Mouse (Mus musculus): ENCODE results near the gene Rraga.
"Not testable (repeated sequence)": the region's sequence is repeated elsewhere in the genome, so short reads cannot be mapped to it uniquely, and the experiment has no call there.

Rraga gene

DNA sequence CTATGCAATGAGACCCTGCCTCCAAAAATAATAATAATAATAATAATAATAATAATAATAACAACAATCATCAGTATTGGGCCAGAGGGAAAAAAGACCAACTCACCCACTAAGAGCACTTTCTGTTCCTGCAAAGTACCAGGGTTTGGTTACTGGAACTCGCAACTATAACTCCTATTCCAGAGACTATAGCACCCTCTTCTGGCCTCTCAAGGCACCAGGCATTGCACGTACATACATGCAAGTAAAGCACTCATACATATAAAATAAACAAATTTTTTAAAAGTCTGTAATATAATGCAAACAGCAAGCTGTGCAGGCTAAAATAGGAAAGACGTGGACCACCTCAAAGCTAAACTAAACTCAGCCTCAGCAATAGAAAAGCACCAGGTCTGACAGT is 12.8 kb downstream of the Rraga start:
- DNase-seq (ENCODE audit: low spot score in 2 of 2) = no peak

DNA sequence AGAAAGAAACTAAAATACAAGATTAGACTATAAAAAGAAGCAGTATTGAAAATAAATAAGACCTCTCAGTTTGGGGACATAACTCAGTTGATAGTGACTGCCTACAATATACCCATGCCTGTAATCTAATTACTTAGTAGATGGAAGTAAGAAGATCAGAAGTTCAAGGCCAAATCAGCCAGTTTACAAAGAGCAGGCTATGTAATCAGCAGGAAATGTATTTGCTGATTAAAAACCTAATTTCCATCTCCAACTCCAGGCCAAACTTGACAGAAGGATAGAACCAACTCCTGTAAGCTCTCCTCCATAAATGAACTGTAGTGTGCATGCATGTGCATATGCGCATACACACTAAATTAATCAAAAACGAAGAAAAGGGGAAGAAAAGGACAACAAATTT is 15.8 kb downstream of the Rraga start:
- DNase-seq (ENCODE audit: low spot score in 2 of 2) = no peak

DNA sequence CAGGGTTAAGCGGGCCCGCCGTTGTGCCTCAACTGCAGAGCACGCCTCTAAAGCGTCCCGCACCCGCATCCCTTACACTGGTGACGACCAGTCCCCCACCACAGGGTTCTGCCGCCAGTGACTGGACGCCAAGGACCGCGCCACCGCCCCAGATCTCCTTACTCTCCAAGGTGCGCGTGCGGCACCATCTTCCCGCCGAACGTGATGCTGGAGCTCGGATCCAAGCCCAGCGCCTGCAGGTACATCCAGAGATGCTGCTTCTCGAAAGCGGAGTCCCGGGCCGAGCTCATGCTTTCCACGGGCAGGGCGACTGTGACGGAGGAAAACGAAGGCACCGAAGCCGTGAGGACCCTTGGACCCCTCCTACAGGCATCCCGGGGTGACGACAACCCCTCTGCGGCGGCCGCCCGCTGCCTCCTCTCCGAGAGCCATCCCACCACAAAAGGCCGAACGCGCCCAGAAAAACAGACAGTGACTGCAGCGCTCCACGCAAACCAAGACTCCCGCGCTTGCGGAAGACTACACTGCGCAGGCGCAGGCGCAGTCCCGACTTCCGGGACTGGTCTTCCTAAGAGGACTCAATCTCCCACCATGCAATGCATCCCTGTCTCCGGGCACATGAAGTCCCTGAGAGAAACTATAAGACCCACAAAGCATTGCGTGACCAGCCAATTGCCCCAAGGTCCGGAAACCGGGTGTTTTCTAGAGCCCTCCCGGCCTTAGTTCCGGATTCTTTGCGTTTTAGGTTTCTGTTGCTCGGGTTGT is 36.2 kb downstream of the Rraga start, which contains the start of gene Haus6:
TSS of gene Haus6 (minus strand) at position 532 of the 765 bp plus-strand sequence.
- DNase-seq (ENCODE audit: low spot score in 2 of 2) = peak; percentile 90 to 91

DNA sequence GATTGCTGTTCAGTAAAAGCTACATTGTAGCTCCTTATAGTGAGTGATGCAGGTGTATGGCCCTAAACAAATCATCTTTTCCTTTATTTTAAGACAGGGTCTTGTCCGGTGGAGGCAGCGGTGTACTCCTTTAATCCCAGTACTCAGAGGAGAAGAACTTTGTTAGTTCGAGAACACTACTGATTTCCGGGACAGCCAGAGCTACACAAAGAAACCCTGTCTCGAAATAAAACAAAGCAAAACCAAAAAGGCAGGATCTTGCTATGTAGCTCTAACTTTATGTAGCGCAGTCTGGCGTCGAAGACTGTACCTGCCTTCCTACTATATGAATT is 36.8 kb downstream of the Rraga start:
- DNase-seq (ENCODE audit: low spot score in 2 of 2) = no peak

DNA sequence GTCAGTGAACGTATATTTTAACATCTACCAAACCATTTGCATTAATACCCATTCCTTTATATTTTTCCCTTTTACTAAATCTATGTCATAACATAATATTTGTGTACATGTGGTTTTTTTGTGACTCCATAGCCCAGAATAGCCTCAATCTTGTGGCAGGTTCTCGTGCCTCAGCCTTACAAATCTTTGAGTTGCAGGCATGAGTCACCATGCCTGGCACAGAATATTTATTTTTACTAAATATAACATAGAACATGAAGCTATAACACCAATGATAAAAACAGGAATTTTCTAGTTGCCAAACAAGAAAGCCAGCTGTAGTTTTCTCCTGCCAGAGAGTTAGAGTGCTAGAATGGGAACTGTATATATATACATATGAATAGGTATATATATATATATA is 45.0 kb downstream of the Rraga start:
- DNase-seq (ENCODE audit: low spot score in 2 of 2) = peak; percentile 6 to 15

DNA sequence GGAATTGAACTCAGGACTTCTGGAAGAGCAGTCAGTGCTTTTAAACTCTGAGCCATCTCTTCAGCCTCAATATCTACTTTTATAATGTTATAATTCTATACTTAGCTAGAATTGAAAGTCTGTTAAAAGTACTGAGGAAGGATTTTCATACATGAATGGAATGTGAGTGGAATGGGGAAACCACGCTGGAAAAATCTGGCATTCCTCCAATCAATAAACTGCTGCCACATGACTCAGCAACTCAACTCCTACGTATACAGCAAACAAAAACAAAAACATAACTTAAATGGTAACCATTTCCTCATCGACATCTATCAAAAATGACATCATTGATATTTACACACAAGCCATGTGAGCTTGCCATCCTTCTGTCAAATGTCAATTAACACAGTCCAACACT is 46.6 kb downstream of the Rraga start:
- no peak for DNase-seq (ENCODE audit: low spot score in 2 of 2)

DNA sequence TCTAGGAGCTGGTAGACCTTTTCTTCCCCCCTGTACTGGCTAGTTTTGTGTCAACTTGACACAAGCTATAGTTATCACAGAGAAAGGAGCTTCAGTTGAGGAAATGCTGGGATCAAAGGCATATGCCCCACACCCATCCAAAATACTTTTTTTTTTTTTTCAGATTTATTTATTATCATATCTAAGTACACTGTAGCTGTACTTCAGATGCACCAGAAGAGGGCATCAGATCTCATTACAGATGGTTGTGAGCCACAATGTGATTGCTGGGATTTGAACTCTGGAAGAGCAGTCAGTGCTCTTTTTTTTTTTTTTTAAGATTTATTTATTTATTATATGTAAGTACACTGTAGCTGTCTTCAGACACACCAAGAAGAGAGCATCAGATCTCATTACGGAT is 47.1 kb downstream of the Rraga start:
- DNase-seq (ENCODE audit: low spot score in 2 of 2) = not testable (repeated sequence)

DNA sequence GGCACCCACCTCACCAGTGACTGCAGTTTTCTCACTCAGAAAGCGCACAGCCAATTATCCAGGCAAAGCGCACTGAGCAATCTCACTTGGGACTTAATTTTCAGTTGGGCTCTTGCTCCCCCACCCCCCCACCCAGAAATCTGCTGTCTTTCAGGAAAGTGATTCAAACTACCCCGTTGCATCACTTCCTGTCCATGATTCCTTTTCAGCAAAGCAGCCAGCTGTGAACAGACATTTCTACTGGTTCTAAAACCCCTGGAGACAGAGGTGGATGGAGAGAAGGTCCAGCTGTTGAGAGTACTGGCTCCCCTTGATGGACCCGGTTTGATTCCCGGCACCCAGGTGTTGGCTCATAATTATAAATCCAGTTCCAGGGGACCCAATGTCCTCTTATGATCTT is 50.0 kb downstream of the Rraga start:
- no peak for DNase-seq (ENCODE audit: low spot score in 2 of 2)

DNA sequence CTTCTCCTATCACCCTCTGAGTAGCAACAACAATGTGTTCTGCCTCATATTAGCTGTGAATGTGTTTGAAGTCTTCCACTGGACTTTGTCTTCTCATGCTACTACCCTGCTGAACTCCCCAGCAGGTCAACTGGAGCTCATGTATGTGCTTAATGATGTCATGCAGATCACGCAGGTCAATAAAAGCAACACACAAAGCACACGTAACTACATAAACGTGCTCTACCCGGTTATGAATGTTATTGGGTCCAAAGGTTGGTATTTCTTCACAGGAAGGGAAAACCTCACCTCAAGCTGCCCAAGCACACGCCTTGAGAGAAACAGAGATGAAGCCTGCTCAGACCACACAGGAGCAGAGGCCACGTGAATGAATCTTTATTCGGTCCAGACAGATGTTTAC is 51.0 kb downstream of the Rraga start:
- not testable (repeated sequence) for DNase-seq (ENCODE audit: low spot score in 2 of 2)
